Mouse (Mus musculus) CH12F3 (cell line): ENCODE results near the gene Mob4.

Experiments used
- in situ Hi-C: fragments of 300-500 bp; cut with MboI; formaldehyde crosslinking; loops from 2 replicates; pipeline ENCODE4 v1.14.3; 2020; ENCODE audit warnings: low sequenced_read_pairs

Mob4 gene

DNA sequence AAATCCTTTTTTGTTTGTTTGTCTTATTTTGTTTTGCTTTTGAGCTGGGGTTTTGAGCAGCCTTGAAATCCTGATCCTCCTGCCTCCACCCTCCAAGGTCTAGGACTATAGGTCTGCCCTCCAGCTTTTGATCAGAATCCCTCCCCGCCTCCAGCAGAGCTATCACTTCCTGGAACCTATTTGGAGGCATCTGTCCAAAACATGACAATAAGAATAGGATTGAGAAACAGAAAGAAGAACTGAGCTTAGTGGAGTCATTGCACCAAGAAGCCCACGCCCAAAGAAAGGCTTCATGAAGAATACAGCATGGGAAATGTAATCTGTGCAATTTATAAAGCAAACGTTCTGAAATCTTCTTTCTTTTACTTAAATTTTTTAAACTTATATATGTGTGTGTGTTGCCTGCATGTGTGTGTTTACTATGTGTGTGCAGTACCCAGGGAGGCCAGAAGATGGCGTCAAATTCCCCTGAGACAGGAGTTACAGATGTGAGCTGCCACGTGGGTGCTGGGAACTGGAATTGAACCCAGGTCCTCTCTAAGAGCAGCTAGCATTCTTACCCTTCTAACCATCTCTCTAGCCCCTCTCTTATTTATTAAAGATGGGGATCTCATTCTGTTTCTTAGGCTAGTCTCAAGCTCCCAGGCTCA is 49.0 kb downstream of the Mob4 start:
- in situ Hi-C loops = no loop called here

DNA sequence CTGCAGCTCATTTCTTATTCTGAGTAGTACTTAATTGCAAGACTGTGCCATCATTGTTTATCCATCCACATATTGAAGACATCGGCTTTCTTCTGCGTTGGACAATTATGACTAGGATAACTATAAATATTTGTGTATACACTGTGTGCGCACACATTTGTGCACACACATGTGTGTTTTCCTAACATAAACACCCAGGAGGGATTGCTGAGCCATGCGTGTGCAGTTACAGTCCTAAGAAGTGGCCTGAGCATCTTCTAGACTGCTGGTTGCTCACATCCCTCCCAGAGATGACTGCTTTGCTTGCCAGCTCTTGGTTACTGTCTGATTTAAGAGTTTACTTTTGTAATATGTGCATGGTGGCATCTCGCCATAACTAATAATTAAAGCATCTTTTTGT is 51.4 kb downstream of the Mob4 start:
- in situ Hi-C loops = no loop called here

DNA sequence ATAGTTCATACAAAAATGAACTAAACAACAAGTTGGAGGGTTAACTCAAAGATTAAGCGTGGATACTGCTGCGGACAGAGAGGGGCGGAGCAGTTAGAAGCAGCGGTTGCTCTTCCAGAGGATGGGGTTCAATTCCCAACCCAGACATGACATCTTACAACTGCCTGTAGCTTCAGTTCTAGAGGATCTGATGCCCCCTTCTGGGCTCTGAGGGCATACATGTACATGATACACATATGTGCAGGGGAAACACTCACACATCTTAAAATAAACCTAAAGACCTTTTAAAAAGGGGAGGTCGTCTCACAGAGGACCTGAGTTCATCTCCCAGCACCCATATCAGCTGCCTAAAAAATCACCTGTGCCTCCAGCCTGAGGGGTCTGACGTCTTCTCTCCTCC is 54.7 kb downstream of the Mob4 start:
- in situ Hi-C loops = no loop called here

DNA sequence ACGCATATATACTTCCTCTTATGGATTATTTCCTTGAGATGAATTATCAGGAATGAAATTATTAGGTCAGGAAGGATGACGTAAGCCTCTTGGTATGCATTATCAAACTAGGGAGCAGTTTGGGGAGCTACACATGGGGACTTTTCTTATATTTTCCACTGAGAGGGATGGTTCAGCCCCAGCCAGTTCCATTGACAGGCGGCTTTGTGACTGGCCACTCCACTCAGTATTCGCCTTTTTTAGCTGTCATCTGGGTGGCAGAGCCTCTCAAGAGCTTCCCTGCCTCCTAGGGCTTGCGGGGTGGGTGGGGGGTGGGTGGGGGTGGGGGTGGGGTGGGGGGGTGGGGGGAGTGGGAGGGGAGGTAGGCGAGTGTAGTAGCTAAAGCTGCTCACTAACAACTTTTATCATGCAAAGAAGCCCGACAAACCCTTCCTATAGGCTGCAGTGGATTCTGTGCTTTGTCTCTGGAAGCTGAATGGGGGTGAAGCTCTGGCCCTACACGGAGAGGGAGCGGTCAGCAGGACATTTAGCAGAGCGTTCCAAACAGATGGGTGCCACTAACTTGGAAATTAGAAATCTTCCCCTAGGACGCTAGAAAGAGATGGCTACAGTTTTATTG is 55.7 kb downstream of the Mob4 start:
- in situ Hi-C loops = no loop called here

DNA sequence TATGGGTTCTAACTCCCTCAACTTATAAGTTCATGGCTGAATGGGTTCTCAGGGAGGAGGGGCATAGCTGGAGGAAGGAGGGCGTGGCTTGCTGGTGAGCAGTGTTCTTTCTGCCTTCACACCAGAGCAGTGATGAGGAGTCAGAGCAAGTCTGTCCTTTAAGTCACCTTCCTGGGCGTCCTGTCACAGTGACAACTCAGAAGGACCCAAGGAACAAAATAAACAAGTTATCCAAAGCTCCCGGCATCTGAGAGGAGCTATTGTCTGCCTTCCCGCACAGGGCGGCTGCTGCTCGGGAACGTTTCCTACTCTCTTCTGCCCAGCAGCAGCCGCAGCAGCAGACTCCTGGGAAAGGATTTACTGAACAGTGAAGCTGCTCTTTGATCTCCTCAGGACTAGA is 61.0 kb downstream of the Mob4 start:
- in situ Hi-C loops = no loop called here

DNA sequence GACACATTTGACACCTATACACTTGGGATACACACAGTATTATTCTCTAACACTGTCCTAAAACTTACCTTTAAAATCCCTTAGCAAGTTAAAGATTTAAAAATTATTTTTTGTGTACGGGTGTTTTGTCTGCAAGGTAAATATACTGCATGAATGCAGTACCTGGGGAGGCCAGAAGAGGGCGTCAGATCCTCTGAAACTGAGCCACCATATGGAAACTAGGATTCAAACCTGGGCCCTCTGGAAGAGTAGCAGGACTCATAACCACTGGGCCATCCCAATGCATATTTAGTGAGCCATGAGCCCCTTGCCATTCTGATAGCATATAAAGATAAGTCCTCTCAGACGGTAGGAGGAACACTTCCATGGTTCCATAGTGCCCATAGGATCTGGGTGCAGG is 61.8 kb downstream of the Mob4 start:
- in situ Hi-C loops = no loop called here

DNA sequence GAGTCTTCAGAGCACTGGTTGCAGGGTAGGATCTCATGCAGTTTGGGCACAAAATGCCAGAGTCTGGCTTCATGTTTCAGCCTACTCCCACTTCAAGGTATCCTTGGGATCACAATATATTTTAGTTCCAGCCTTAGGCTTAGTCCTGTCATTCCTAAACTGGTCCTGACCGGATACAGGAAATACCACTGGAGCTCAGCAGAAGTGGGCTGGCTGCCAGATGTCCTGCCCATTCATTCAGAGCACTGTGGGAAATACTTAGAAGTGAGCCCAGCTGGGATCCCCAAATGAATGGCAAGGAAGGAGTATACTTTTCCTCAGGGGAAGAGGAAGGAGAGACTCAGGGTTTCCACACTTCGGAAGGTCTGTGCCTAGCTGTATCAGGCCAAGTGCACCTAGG is 62.3 kb downstream of the Mob4 start:
- in situ Hi-C loops = no loop called here

DNA sequence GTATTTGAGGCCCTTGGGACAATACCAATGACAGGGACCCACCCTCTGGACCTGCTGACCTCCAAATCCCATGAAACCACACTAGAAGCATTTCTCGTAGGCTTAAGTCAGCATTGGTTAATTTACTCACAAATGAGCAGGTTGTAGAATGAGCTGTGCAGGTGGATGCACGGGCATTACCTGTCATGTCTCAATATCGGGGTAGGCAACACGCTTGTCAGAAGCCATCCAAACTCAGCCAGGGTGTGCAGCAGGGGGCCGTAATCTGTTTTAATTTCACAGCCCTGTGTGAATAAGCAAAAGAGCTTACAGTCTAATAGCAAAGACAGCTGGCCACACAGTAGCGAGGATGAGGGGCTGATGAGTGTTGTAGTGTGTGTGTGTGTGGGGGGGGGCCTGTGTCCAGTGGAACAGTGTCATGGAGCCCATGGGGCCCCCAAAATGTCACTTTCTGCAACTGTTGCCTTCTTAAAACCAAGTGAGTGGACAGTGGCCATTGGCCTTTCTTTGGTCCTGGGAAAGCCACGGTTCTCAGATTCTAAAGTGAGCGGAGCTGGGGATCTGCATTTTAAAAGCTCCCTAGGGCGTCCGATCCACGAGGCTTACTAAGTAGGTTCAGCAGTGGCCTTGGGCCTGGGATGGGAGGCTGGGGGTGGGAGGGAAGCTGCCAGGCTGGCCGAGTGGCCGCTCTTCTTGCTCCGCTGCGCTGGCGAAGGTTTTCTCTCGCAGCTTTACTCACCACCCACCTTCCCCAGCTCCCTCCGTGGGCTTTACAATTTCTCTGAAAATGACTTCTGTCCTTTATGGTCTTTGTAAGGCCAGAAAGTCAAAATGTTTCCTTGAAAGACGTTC is 63.3 kb downstream of the Mob4 start:
- in situ Hi-C loops = no loop called here

DNA sequence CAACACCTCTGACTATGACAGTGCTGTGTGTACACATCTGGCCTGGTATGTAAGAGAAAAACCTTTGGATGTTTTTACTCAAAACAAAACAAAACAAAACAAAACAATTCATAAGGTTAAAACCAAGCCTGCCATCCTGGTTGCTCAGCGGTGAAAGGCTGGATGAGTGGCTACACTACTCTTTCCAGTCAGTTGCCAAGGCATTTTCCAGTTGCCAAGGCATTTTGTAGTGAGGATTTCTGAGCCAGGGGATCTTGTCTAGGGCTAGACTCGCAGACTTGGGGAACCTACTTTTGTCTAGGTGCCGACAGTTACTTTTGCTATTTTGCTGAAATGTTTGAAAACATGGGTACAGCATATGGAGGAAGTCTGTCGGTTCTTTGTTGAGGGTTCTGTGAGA is 64.0 kb downstream of the Mob4 start:
- in situ Hi-C loops = no loop called here

DNA sequence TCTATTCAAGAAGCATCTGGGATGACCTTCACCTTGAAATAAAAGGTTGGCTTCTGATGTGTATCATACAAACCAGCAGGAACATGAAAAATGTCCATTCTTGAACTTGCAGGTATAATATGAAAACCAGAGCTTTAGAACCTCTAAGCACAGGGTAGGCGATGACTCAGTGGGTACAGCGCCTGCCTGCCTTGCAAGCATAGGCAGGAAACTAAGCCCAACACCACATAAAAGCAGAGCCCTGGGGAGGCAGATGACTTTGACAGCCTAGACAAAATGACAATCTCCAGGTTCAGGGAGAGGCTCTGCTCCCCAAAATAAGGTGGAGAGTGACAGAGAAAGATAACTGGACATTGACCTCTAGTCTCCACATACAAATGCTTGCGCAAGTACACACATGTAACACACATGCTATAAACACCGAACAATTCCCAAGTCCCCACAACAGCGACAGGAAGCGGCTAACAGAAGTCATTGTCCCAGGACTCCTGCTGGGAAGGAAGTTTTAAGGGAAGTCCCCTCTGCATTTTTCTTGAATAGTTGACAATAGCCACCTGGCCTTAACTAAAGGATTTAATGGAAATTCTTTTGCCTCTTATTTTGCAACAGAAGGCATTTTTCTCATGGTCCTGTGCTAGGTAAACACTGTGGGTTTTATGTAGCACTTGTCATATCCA is 65.4 kb downstream of the Mob4 start:
- in situ Hi-C loops = no loop called here

DNA sequence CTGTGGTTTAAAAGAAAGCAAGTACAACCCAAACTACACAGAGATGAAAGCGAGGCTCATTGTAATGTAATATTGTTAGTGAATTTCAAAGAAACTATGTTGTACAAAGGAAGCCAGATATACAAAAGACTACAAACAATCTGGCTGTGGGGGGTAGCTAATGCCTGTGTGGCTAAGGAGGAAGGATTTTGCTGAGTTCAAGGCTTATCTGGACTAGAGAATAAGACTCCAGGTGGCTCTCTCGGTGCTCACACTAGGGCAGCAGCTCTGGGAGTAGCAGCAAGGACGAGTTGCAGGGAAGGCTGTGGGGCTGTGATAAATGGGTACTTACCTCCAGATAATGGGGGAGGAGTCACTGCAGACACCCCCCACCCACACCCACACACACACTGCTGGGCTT is 67.7 kb downstream of the Mob4 start:
- in situ Hi-C loops = no loop called here

DNA sequence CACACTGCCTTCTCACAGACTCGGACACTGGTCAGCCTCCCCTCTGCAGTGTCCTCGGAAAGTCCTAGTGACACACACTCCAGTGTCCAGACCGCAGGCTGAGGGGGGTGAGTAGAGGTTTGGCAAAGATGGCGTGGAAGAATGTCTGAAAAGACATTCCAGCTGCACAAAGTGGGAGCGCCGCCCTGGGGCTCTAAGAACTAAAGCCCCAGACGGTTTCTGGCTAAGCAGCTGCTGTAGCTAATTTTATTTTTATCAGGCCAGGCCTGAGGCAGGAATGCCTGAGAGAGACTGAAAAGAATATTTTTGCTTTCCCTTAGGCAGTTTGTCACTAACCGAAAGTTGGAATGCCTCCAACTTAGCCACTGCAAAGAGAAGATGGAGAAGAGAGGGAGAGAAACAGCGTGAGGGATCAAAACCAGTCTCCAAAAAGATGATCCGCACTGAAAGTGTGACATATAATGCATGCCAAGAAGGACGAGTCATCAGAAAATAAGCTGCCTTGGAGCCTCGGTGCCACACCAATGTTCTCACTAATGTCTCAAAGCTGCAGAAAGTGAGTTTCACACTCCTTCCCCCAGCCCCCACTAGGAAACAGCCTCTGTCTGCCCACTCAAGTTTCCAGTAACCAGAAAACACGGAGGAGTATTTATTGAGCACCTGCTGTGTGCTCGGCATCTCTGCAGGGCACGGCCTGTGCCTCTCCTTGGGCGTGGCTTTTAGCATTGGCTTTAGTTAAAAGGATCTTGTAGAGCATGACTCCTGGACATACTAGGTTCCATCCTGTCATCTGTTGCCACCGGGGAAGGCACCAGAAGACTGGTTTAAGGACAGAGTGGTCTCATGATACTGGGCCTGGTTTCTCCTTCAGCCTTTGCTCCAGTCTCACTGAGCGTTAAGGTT is 71.1 kb downstream of the Mob4 start:
- in situ Hi-C loops = no loop called here
